Mouse (Mus musculus) stomach, postnatal 0 days (tissue): ENCODE results near the gene Syne3.

Source experiments
- CTCF ChIP-seq: IDR thresholded peaks from 2 replicates; pipeline ENCODE4 v1.5.1; 2016; ENCODE audit warnings: antibody characterized with exemption, low read depth, mild to moderate bottlenecking, moderate library complexity
- EP300 ChIP-seq: optimal IDR thresholded peaks from 2 replicates; pipeline ENCODE3; 2016; ENCODE audit warnings: antibody characterized with exemption

DNA sequence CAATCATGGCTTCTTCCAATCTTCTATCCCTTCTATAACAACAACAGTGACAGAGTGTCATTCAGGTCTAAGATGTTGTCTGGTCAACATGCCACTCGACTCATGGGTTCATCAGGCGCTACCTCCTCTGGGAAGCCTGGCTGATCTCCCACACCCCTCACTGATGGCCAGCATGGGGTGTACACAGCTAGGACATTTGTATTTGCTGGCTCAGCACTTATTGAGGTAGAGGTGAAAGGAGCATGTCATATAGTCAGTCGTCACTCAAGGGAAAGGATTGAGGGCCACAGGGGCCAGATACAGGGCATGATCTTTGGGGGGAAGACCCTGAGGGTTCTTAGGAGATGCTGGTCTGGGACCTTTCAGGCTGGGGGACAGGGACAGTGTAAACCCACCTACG, 99.9 kb downstream of the Syne3 start:
- TF ChIP-seq EP300 (no peak), CTCF (no peak)
